Mouse (Mus musculus) limb, embryonic 14.5 days (tissue): ENCODE results near the gene Slc46a2. TPM values are rescaled to one million over a fixed set of nuclear protein-coding genes. Genes with fewer than 3 reads are reported as not detected.

Experiments
- ATAC-seq: fragments of 200-750 bp; cut with Nextera tagmentation; 2 replicates; pipeline ENCODE4 v1.8.0; 2017; ENCODE audit warnings: low read depth, moderate number of reproducible peaks, moderate TSS enrichment; ENCODE audit not compliant: low FRiP score
- DNase-seq: peaks from one replicate; pipeline ENCODE4 v3.0.0-alpha.2; 2015; ENCODE audit warnings: low spot score
- H3K27ac ChIP-seq: fragments of 300-500 bp; sonication (generic); replicated peaks from 2 replicates; pipeline ENCODE4 v1.5.1; 2014; ENCODE audit warnings: low read depth, mild to moderate bottlenecking, low read length, moderate library complexity, mixed read lengths
- H3K27me3 ChIP-seq: fragments of 300-500 bp; sonication (generic); 2 replicates; pipeline ENCODE4 v1.6.1; 2014; ENCODE audit warnings: low read length, mixed read lengths; ENCODE audit not compliant: control insufficient read depth, insufficient read depth
- H3K36me3 ChIP-seq: fragments of 300-500 bp; sonication (generic); 2 replicates; pipeline ENCODE4 v1.6.1; 2014; ENCODE audit warnings: mild to moderate bottlenecking, low read length, moderate library complexity, mixed read lengths; ENCODE audit not compliant: control insufficient read depth, insufficient read depth
- H3K4me1 ChIP-seq: fragments of 300-500 bp; sonication (generic); 2 replicates; pipeline ENCODE4 v1.6.1; 2014; ENCODE audit warnings: antibody characterized with exemption, low read length, mixed read lengths; ENCODE audit not compliant: control insufficient read depth, insufficient read depth
- H3K4me2 ChIP-seq: fragments of 300-500 bp; sonication (generic); replicated peaks from 2 replicates; pipeline ENCODE4 v1.6.1; 2014; ENCODE audit warnings: low read depth, mild to moderate bottlenecking, low read length, moderate library complexity; ENCODE audit not compliant: severe bottlenecking
- H3K4me3 ChIP-seq: fragments of 300-500 bp; sonication (generic); replicated peaks from 2 replicates; pipeline ENCODE4 v1.5.1; 2014; ENCODE audit warnings: low read length
- H3K9ac ChIP-seq: fragments of 300-500 bp; sonication (generic); 2 replicates; pipeline ENCODE4 v1.6.1; 2014; ENCODE audit warnings: mild to moderate bottlenecking, low read depth, low read length, moderate library complexity; ENCODE audit not compliant: severe bottlenecking
- H3K9me3 ChIP-seq: fragments of 300-500 bp; sonication (generic); 2 replicates; pipeline ENCODE4 v1.6.1; 2016; ENCODE audit warnings: low read length; ENCODE audit not compliant: control insufficient read depth
- POLR2A ChIP-seq: fragments of 200-500 bp; IDR thresholded peaks from 2 replicates; pipeline ENCODE4 v1.8.0; 2012; ENCODE audit warnings: inconsistent platforms, mild to moderate bottlenecking, moderate library complexity, borderline replicate concordance; ENCODE audit not compliant: insufficient read depth, insufficient read length; ENCODE audit errors: extremely low read depth
- WGBS: fragments of 180-500 bp; shearing (Covaris S2); extraction: QIAGEN DNeasy Blood & Tissue Kit; methylation state at CpG from one replicate; pipeline ENCODE4 v1.1.7; 2014; 5-methylcytosine and 5-hydroxymethylcytosine counted together
- polyA plus RNA-seq, 2 experiments: library from polyadenylated mRNA; depleted of rRNA in 1 of 2; stranded (reverse) in 1 of 2; unstranded in 1 of 2; fragments of >200 nt; fragmentation: Nextera tagmentation in 1 of 2; extraction: Ambion mirVana in 1 of 2; gene quantifications; 2 replicates each; pipeline versions ENCODE4 v1.2.1 to v1.2.3; 2012 to 2014

Gene Slc46a2
- polyA plus RNA-seq, 2 experiments: 0.03 to 0.17 TPM

GRCm38 (mm10) chr4:59891723-59892416, 23.0 kb downstream of the Slc46a2 start:
- Histone ChIP-seq H3K27ac (no peak overlapping the region), H3K36me3 (peaks cover 10% of the 10 kb centered on the region), H3K4me1 (no peaks in the 10 kb centered on the region), H3K9ac (no peak overlapping the region), H3K4me2 (no peak overlapping the region), H3K27me3 (no peaks in the 10 kb centered on the region), H3K9me3 (no peaks in the 10 kb centered on the region), H3K4me3 (no peak overlapping the region)
- DNase-seq (no peak), ATAC-seq (no peak)
- TF ChIP-seq POLR2A: no peak
- 90% methylated on average over 10 of the region's 10 CpGs for WGBS

GRCm38 (mm10) chr4:59890086-59890600, 24.7 kb downstream of the Slc46a2 start:
- H3K27ac ChIP-seq: no peak overlapping the region
- H3K36me3 ChIP-seq: peaks cover 14% of the 10 kb centered on the region
- no peaks in the 10 kb centered on the region for H3K4me1 ChIP-seq
- no peak overlapping the region for H3K9ac ChIP-seq
- H3K4me3 ChIP-seq: no peak overlapping the region
- ATAC-seq: no peak
- H3K4me2 ChIP-seq: no peak overlapping the region
- 92% methylated on average over 6 of the region's 6 CpGs for WGBS
- DNase-seq: no peak
- no peaks in the 10 kb centered on the region for H3K27me3 ChIP-seq
- H3K9me3 ChIP-seq: no peaks in the 10 kb centered on the region
- no peak for TF ChIP-seq POLR2A

GRCm38 (mm10) chr4:59888014-59888413, 26.8 kb downstream of the Slc46a2 start:
- 84% methylated on average over 5 of the region's 5 CpGs for WGBS
- Histone ChIP-seq H3K4me1 (no peaks in the 10 kb centered on the region), H3K36me3 (peaks cover 12% of the 10 kb centered on the region), H3K4me2 (no peak overlapping the region), H3K27me3 (no peaks in the 10 kb centered on the region), H3K27ac (no peak overlapping the region), H3K4me3 (no peak overlapping the region), H3K9ac (no peak overlapping the region), H3K9me3 (no peaks in the 10 kb centered on the region)
- no peak for TF ChIP-seq POLR2A
- DNase-seq: no peak
- ATAC-seq: no peak

- 92% methylated on average over 5 of the region's 5 CpGs for WGBS
- DNase-seq: no peak
- no peak overlapping the region for H3K4me3 ChIP-seq
- peaks cover 12% of the 10 kb centered on the region; the same call in 1 of the 2 replicates for H3K36me3 ChIP-seq
- no peak overlapping the region for H3K9ac ChIP-seq
- H3K4me2 ChIP-seq: no peak overlapping the region
- H3K27me3 ChIP-seq: no peaks in the 10 kb centered on the region
- TF ChIP-seq POLR2A: no peak
- no peaks in the 10 kb centered on the region for H3K9me3 ChIP-seq
- no peak for ATAC-seq
- no peaks in the 10 kb centered on the region for H3K4me1 ChIP-seq
- no peak overlapping the region for H3K27ac ChIP-seq
Observed at GRCm38 (mm10) chr4:59887011-59887410, 27.8 kb downstream of the Slc46a2 start.

- no peak overlapping the region for H3K4me3 ChIP-seq
- no peak overlapping the region for H3K27ac ChIP-seq
- H3K9ac ChIP-seq: no peak overlapping the region
- WGBS: 90% methylated on average over 6 of the region's 6 CpGs
- no peak overlapping the region for H3K4me2 ChIP-seq
- H3K36me3 ChIP-seq: peaks cover 12% of the 10 kb centered on the region; the same call in 1 of the 2 replicates
- H3K9me3 ChIP-seq: no peaks in the 10 kb centered on the region
- H3K4me1 ChIP-seq: no peaks in the 10 kb centered on the region
- H3K27me3 ChIP-seq: no peaks in the 10 kb centered on the region
- no peak for ATAC-seq
- DNase-seq: no peak
- TF ChIP-seq POLR2A: no peak
Observed at GRCm38 (mm10) chr4:59886281-59886680, 28.6 kb downstream of the Slc46a2 start.
